Mouse (Mus musculus) MEL-GATA-1-ER (cell line): ENCODE measurements at regions not wholly inside any gene's neighbourhood (a gene's known extent, or its start where the extent isn't known, plus 50 kb on each side); places are given as distances from the start of the nearest gene placed in this dataset.

ENCODE experiments used
- DNase-seq: peaks from one replicate; pipeline ENCODE4 v3.0.0-alpha.2; 2012; ENCODE audit warnings: low read depth; ENCODE audit errors: extremely low read depth

DNA sequence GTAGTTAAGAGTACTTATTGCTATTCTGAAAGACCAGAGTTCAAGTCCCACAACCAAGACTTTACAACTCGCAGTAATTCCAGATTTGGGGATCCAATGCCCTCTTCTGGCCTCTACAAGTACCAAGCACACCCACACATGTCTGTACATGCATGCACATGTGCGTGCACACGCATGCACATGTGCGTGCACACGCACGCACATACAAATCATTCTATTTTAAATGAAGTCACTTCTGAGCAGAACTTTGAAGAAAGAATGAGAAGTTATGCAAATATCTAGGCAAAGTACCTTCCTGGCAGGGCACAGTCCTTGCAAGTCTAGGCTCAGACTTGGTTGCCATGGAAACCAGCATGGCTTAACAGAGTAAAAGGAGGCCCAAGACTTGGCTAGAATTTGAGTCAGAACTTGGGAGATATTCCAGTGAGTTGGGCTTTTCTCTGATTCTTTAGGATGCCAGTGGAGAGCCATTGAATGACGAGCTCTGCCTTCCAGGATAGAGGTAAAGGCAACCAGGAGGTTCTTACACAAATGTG lies 265.4 kb upstream of the Atp2b1 start:
- no peak for DNase-seq

DNA sequence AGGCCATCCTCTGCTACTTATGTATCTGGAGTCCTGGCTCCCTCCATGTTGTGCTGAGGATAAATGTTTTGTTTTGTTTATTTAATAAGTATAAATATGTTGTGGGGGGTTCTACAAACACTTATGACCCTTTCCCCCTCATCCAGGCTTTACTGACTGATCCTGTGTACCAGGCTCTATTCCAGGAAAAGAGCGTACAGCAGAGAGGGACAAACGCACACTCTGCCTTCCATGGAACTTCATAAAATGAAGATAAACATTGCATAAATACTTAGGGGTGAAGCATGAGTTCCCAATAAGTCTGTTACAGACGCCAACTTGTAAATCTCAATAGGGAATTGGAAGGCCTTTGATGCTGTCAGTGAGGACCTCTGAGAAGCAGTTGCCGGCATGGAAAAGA lies 263.7 kb upstream of the Atp2b1 start:
- DNase-seq = no peak

DNA sequence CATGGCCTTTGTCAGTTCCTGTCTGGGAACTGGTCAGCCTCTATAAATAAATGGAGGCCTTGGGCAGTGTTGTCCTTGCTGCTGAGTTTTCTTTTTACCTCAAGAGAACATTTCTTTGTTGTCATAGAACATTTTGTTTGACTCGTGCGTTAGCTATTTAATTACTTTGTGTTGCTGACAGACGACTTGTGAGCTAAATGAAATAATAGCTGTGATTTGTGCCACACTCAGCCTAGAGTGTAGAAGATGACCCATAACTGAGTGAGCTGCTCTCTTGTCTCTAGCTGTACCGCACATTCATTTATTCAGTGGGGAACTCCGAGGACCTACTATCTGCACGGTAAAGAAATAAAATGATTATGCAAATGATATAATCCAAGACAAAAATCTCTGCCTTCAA lies 263.1 kb upstream of the Atp2b1 start:
- no peak for DNase-seq

DNA sequence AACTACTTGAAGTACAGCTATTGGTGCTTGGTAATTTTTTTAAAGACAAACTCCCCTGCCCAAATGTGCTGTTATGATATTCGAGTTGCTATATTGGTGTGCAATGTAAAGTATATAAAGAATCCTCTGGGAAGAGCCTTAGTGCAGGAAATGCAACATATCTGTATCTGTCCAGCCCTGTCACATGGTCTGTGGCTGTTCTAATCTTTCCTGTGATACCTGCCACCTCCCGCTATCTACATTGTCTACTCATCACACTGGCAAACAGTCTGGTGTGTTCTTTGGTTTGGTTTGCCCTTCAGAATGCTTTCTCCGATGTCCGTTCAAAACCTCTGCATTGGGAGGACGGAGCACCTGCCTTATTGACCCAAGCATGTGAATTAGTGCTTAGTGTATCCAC lies 262.6 kb upstream of the Atp2b1 start:
- no peak for DNase-seq

DNA sequence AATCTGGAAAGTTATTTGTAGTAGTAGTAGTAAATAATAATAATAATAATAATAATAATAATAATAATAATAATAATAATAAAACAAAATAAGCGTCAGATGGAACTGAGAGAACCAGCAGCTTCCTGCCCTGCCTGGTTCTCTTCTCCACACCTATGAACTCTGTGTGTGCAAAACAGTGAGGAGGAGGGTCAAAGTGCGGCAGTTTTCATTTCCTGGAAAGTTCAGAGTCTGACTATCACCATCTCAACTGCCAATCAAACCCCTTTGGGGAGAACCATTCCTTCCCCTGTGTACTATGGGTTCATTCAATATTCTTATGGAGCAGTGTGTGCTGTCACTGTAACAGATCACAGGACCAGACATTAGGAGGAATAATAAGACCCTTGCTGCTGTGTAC lies 262.1 kb upstream of the Atp2b1 start:
- DNase-seq = no peak

DNA sequence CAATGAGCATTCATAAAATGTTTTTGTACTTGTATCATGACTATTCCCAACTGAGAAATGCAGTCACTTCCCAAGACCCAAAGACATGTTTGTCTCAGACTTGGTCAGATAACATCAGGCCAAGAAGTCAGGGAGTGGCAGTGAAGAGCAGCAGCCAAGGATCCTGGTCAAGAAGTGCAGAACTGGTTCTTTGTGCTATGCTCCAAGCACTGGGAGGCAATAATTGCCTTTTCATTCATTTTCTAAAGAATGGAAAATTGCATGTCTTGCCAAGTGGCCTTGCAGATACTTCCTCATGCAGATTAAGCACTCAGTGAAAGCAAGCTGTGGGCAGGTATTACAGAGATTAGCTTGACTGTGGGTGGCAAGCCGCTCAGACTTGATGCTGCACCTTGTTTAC lies 253.5 kb upstream of the Atp2b1 start:
- DNase-seq = no peak

DNA sequence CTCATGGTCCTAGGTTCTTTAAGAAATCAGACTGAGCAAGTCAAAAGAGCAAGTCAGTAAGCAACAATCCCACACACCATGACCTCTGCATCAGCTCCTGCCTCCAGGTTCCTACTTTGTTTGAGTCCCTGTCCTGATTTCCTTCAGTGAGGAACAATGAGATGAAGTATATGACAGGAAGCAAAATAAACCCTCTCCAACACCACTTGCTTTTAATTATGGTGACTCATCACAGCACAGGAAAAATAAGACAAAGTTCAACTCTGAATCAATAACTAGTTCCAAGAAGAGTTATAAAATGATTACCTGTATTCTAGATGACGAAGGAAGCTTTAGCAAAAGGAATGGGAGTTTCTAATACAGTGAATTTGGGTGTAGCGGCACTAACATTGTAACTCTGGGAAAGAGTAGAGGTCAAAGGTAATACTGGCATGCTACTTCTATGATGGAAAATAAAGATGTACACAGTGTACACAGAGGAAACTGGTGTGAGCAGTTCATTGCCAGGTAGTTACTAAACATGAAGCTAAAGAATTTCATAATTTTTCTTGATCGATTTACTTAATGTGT lies 248.2 kb upstream of the Atp2b1 start:
- DNase-seq = no peak

DNA sequence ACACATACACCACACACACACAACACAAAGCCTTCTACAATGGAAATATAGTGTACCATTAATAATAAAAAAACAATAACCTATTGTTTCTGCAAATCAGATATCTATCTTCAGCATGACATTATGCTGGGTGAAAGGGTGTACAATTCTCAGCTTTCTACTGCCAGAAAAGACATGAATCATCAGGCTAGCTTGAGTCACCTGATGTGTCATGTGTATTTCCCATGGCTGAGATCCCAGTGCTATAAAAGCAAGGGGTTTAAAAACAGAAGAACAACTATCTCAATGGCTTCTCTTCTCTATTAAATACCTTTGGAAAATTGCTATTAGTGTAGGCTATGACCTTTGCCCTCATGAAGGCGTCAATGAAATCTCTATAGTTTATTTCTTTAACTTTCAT lies 246.5 kb upstream of the Atp2b1 start:
- DNase-seq = no peak

DNA sequence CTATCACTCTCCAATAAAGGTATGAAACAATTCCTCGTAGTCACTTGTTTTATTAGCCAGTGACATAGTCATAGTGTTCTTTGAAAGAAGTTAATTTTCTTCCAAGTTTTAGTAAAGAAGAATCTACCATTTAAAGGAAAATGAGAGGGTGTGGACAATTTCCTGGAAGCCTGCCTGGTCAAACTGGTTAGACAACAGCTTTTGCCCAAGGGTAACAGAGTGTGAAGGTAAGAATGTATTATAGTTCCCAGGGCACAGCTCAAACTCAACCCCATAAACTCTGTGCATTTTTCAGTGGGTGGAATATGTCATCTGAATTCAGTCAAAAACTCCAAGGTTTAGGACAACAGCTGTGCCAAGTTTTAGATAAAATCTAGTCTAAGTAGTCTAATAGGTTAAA lies 240.1 kb upstream of the Atp2b1 start:
- DNase-seq = no peak

DNA sequence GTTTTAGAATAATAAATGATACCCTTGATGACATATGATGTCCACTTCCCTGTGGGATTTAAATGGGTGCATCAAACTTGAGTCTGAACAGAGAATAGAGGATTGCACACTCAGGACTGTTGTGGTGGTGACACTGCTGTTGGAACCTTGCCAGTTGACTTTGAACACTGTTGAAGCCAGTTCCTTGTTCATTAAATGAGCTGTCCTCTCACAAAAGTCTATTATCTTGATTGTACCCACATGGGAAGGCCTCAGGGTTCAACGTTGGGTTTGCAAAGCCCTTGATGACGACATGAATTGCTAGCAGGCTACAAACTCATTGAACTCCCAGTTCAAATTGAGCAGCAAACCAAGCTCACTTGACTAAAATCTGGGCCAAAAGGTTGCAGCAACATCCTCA lies 237.3 kb upstream of the Atp2b1 start:
- DNase-seq = no peak

DNA sequence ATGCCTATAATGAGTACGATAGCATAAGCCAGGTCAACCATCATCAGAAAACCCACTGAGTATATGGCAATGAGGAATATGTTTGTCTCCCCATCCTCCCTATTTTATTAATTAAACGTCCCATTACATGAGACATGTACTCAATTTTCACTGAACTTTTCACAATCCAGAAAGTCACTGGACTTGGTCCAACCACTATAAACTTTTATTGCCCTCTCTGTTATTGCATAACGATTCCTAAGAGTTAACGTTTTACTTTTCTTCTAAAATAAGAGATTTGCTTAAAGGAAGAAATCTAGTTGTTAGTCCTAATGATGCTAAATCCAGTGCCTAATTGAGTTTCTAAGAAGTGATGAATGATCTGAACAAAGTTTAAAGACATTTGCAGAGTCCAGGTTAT lies 236.0 kb upstream of the Atp2b1 start:
- no peak for DNase-seq

DNA sequence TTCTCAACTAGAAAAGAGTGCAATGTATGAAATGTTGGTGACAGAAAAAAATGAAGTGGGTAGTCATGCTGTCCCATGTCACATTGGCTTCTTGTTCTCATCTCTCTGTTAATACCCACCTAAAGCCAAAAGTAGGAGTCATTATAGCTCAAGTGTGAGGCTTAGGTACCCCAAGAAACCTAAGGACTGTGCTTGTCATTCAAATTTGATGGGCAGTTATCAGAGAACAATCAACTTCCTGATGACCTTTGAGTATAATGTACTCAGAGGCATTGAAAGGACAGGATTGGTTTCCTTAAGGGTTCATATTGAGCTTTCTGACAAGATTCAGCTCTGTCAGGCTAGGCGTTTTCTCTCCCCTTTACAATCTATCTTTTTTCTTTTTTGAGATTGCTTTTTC lies 231.8 kb upstream of the Atp2b1 start:
- no peak for DNase-seq

DNA sequence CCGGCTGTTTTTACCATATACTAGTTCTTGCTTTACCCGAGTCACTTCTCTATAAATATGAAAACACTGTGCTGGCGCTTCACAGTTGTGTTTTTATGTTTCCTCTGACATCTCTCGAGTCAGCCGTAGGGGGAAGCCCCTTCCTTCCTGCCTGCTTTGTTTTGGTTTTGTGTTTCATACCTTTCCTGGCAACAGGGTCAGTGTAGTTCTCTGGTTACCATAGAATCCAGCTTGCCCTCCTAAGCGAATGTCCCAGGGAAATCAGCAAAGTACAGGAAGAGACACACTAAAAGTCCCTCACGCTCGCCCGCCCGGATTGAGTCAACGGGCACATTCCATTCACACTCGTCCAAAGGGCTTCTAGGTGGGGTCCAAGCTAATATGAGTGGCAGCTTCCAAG lies 230.0 kb upstream of the Atp2b1 start:
- DNase-seq = no peak

DNA sequence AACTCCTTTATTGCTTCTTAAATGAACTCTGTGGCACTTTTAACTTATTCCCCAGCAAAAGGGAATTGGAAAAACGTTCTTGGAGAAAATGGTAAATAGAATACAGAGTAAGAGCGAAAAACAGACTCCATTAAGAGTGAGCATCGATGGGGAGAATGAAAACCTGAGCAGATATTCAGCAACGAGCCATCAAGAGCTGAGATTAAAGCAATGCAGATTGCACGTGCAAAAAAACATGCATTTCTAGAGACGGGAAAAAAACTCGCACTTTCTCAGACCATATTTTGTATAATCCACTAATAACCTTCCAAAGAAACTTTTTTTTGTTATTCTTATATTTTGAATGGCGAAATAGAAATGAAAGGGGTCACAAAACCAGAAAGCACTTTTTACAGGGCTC lies 229.5 kb upstream of the Atp2b1 start:
- no peak for DNase-seq

DNA sequence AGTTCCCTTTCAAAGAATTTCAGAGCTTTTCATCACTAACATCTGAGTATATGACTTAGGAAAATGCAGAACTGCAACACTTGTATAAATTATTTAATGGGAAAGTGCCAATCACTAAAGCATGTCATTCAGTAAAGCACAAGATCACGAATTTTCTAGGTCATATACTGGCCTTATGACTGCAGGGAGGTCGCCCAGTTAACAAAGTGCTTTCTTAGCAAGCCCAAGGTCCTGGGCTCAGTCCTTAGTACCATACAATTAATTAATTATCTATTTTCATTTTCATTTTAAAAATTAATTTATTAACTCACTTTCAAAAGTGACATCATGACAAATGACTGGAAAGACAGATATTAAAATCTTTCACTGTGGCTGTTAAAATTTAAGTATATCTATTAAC lies 228.5 kb upstream of the Atp2b1 start:
- no peak for DNase-seq

DNA sequence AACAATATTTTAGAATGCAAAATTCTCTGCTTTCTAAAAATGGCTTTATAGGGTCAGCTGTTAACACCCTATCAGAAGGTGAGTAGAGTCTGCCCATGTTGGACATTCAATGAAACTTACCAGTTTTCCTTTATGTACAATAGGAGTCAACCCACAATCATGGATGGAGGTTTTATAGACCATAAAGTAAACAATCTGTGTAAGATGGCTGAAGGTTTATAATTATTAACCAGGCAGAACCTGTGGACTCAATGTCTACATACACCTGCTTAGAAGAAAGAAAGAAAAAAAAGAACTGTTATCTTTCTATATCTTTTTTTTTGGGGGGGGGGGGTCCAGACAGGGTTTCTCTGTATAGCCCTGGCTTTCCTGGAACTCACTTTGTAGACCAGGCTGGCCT lies 227.8 kb upstream of the Atp2b1 start:
- DNase-seq = no peak

DNA sequence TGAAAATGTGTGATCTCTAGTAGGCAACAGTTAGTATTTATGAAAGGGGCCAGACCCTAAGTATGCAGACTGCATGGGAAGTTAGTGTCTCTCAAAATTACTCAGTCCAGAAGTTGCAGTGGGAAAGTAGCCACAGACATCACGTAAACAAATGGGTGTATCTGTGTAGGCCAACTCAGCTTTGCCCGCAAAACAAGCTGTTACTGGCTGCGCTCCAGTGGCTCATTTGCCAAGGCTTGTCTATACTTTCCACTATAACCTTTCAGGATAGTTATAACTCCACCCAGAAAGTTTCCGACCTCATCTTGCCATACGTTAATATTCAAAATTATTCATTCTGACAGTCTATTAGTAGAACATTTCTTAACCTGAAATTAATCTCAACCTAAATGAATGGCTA lies 222.4 kb upstream of the Atp2b1 start:
- no peak for DNase-seq

DNA sequence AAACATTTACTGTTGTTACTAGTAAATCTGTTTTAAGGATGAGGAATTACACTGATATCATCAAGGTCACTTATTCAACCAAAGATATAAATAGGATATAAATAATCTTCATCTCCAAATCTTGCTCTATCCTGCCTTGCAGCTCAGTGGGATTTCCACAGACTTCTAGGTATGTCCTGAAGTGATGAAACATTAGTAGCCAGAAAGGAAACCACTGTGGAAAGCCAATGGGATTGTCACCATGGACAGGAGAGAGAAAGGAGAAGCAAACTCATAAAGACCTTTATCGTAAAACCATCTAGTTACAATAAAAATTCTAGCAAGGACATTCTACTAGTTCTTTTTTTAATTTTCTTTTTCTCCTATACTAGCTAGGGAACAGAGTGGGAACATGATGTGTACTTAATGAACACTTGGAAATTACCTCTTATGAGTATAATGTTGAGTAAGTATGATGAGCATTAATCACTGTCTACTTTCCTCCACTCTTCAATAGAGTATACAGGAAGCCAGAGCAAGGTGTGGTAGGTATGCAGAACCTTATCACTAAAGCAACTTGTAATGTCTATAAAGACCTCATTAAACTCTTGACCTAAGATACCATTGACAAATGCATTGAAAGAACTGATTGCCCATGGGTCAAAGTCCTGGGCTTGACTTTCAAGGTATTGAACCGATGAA lies 219.4 kb upstream of the Atp2b1 start:
- DNase-seq = no peak

DNA sequence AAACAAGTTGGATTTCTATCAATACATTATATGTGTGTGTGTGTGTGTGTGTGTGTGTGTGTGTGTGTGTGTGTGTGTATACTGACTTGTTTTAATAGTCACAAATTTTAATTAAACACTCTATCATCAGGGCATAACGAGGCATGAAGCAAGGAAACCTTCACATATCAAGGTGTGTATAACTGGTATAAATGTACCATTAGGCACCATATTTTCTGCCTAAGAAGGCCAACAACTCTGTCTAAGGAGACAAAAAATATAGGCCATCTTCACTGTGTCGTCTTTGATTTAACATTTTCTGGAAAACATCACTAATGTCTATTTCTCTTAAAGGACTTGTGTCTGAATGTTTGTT lies 218.9 kb upstream of the Atp2b1 start:
- DNase-seq = no peak

DNA sequence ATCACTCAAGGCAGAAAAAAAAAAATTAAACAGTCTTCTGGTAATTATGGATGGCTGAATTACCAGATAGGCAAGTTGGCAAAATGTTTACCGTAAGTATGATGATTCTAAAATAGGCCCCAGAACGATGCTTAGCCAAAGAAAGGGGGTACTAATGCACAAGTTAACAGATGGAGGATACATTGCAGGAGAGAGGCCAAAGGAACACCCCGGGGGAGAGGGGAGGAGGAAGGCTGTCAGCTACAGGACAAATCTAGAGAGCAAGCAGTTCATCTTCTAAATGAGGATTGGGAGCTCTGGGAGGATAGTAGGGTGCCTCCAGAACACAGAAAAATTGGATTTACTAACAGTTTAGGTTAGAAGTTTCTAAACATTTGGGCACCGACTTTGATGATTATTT lies 216.3 kb upstream of the Atp2b1 start:
- DNase-seq = no peak

DNA sequence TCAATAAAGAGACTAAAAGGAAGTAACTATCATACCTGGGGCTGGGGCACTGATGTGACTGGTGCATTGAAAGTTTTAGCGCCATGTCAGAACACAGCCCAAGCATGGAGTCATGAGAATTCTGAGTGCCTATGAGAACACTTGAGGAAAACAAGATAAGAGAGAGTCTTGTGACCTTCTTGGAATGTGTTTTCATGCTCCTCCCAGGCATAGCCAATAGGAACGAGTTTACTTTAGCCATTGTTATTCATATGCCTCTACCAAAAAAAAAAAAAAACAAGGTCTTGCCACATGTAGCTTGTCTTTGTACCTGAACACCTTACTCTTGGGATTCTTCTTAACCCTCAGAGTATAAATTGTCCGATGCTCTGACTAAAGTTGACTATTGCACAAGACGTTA lies 214.6 kb upstream of the Atp2b1 start:
- no peak for DNase-seq

DNA sequence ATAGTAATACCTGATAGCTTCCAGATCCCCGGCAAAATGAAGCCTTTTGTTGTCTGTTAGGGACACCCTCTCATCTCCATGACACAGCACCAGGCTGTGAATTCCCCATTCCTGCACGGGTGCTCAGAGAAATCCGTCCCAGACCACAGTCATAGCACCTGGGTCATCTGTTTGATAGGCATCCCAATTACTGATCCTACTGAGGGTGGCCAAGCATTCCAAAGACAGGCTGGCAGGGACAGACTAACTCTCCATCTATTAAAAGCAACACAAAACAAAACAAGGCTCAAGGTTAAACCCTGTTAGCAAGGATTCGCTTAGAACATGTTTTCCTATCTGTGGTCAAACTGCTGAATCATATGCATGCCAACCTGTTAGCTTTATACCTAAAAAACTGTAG lies 213.8 kb upstream of the Atp2b1 start:
- DNase-seq = no peak

DNA sequence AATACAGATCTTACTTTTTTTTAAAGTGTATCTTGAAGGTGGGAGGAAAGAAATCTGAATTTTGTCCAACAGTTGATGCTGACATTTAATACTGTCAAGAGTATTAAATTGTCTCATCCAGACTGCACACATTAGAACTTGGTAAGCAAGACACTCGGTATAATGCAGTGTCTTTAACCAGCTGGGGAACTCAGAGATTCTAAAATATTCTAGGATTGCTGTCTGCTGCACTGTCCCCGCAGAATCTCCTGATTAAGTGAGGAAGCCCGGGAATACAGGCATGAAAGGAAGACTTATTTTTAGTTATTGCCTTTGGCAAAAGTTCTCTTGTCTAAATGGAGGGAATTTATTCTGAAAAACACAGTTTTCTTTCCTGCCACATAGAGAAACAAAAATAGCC lies 212.9 kb upstream of the Atp2b1 start:
- DNase-seq = no peak
